Mouse (Mus musculus) forebrain, embryonic 15.5 days (tissue): Measurements from ENCODE around the gene Mfsd11. TPM values are rescaled to one million over a fixed set of nuclear protein-coding genes. Genes with fewer than 3 reads are reported as not detected.
A peak's percentile ranks its signal among the peaks of the same experiment; 100 is the strongest.
"Not testable (repeated sequence)": the region's sequence is repeated elsewhere in the genome, so short reads cannot be mapped to it uniquely, and the experiment has no call there.

ENCODE experiments used
- ATAC-seq: fragments of 200-750 bp; cut with Nextera tagmentation; replicated peaks from 2 replicates; pipeline ENCODE4 v1.8.0; 2017; ENCODE audit warnings: mild to moderate bottlenecking, moderate TSS enrichment, moderate library complexity
- H3K27ac ChIP-seq: fragments of 300-500 bp; sonication (generic); replicated peaks from 2 replicates; pipeline ENCODE4 v1.5.1; 2015; ENCODE audit warnings: mild to moderate bottlenecking, inconsistent platforms
- H3K27me3 ChIP-seq: fragments of 300-500 bp; sonication (generic); 2 replicates; pipeline ENCODE4 v1.6.1; 2015; ENCODE audit warnings: inconsistent platforms
- H3K36me3 ChIP-seq: fragments of 300-500 bp; sonication (generic); 2 replicates; pipeline ENCODE4 v1.6.1; 2015; ENCODE audit warnings: mild to moderate bottlenecking, inconsistent platforms
- H3K4me1 ChIP-seq: fragments of 300-500 bp; sonication (generic); 2 replicates; pipeline ENCODE4 v1.6.1; 2015; ENCODE audit warnings: inconsistent platforms
- H3K4me2 ChIP-seq: fragments of 300-500 bp; sonication (generic); replicated peaks from 2 replicates; pipeline ENCODE4 v1.6.1; 2015; ENCODE audit warnings: mild to moderate bottlenecking, inconsistent platforms
- H3K4me3 ChIP-seq: fragments of 300-500 bp; sonication (generic); 2 replicates; pipeline ENCODE4 v1.5.1; 2015; ENCODE audit warnings: mild to moderate bottlenecking, inconsistent platforms
- H3K9ac ChIP-seq: fragments of 300-500 bp; sonication (generic); replicated peaks from 2 replicates; pipeline ENCODE4 v1.6.1; 2015; ENCODE audit warnings: mild to moderate bottlenecking, inconsistent platforms
- H3K9me3 ChIP-seq: fragments of 300-500 bp; sonication (generic); 2 replicates; pipeline ENCODE4 v1.6.1; 2016; ENCODE audit warnings: inconsistent platforms
- WGBS: fragments of 180-500 bp; shearing (Covaris S2); methylation state at CpG from one replicate; pipeline ENCODE4 v1.1.7; 2015; ENCODE audit warnings: mixed read lengths; 5-methylcytosine and 5-hydroxymethylcytosine counted together
- polyA plus RNA-seq: library from polyadenylated mRNA; unstranded; fragments of >200 nt; fragmentation: Nextera tagmentation; extraction: Ambion mirVana; gene quantifications from 2 replicates; pipeline ENCODE4 v1.2.1, GENCODE M21; 2015

Gene Mfsd11
- polyA plus RNA-seq, 1 experiment from 2014 or later, result 54.9 TPM

- peak; percentile 70 for ATAC-seq
- H3K27ac ChIP-seq, result peak overlapping the region; percentile 96
- H3K4me1 ChIP-seq, result peaks cover 57% of the 10 kb centered on the region
- peak overlapping the region; percentile 79 for H3K4me2 ChIP-seq
- H3K4me3 ChIP-seq, result peak overlapping the region; percentile 93
- H3K9me3 ChIP-seq, result no peaks in the 10 kb centered on the region
- H3K36me3 ChIP-seq, result peaks cover 35% of the 10 kb centered on the region
- H3K27me3 ChIP-seq, result no peaks in the 10 kb centered on the region
- peak overlapping the region; percentile 87 for H3K9ac ChIP-seq
- WGBS, result under 1% methylated on average over 73 of the region's 73 CpGs
Measured at GRCm38 (mm10) chr11:116842531-116843260, 9.5 kb upstream of the Mfsd11 start.

GRCm38 (mm10) chr11:116843261-116844233 lies 8.7 kb upstream of the Mfsd11 start, which contains the start of the genes Mettl23 and Jmjd6:
Gene Mettl23 (plus strand): TSS chr11:116843278.
Gene Jmjd6 (minus strand): TSS chr11:116843449.
- peak; percentile 97 for ATAC-seq
- H3K4me1 ChIP-seq, result peaks cover 59% of the 10 kb centered on the region

GRCm38 (mm10) chr11:116846593-116847181 lies 5.6 kb upstream of the Mfsd11 start:
- ATAC-seq, result no peak
- H3K36me3 ChIP-seq, result peaks cover 30% of the 10 kb centered on the region
- 70% methylated on average over 4 of the region's 4 CpGs for WGBS
- H3K27me3 ChIP-seq, result no peaks in the 10 kb centered on the region
- no peaks in the 10 kb centered on the region for H3K9me3 ChIP-seq
- peaks cover 59% of the 10 kb centered on the region for H3K4me1 ChIP-seq
- no peak overlapping the region for H3K9ac ChIP-seq
- H3K4me2 ChIP-seq, result no peak overlapping the region
- H3K4me3 ChIP-seq, result no peak overlapping the region
- peak overlapping the region; percentile 32; the same call in 1 of the 2 replicates for H3K27ac ChIP-seq

More at GRCm38 (mm10) chr11:116843261-116844233, 8.7 kb upstream of the Mfsd11 start, which contains the start of the genes Mettl23 and Jmjd6:
- WGBS, result under 1% methylated on average over 72 of the region's 72 CpGs
- Histone ChIP-seq H3K27me3 (no peaks in the 10 kb centered on the region), H3K9me3 (no peaks in the 10 kb centered on the region), H3K36me3 (peaks cover 35% of the 10 kb centered on the region), H3K27ac (peak within 1 kb of the TSS; percentile 96), H3K9ac (peak within 1 kb of the TSS; percentile 87), H3K4me3 (peak within 1 kb of the TSS; percentile 93), H3K4me2 (peak within 1 kb of the TSS; percentile 79)

GRCm38 (mm10) chr11:116847187-116848085 lies 4.8 kb upstream of the Mfsd11 start:
- no peak for ATAC-seq

GRCm38 (mm10) chr11:116848086-116848876 lies 4.0 kb upstream of the Mfsd11 start:
- Histone ChIP-seq H3K9ac (no peak overlapping the region), H3K4me1 (peaks cover 51% of the 10 kb centered on the region), H3K9me3 (no peaks in the 10 kb centered on the region), H3K4me2 (no peak overlapping the region), H3K36me3 (peaks cover 30% of the 10 kb centered on the region), H3K27me3 (no peaks in the 10 kb centered on the region), H3K27ac (0 out of 2 replicates have a peak overlapping the region, but pooled peaks have one; percentile 3), H3K4me3 (no peak overlapping the region)
- WGBS, result 89% methylated on average over 5 of the region's 5 CpGs
- ATAC-seq, result no peak

More at GRCm38 (mm10) chr11:116847187-116848085, 4.8 kb upstream of the Mfsd11 start:
- 86% methylated on average over 3 of the region's 3 CpGs for WGBS
- Histone ChIP-seq H3K4me3 (no peak overlapping the region), H3K4me2 (no peak overlapping the region), H3K4me1 (peaks cover 52% of the 10 kb centered on the region), H3K9me3 (no peaks in the 10 kb centered on the region), H3K27me3 (no peaks in the 10 kb centered on the region), H3K9ac (no peak overlapping the region), H3K27ac (no peak overlapping the region), H3K36me3 (peaks cover 30% of the 10 kb centered on the region)

- not testable (repeated sequence) for H3K9ac ChIP-seq, H3K4me2 ChIP-seq, H3K4me3 ChIP-seq, H3K27me3 ChIP-seq, ATAC-seq, H3K9me3 ChIP-seq
- H3K36me3 ChIP-seq, result peaks cover 30% of the 10 kb centered on the region
- H3K27ac ChIP-seq, result 0 out of 2 replicates have a peak overlapping the region, but pooled peaks have one; percentile 3
- 73% methylated on average over 2 of the region's 2 CpGs for WGBS
- H3K4me1 ChIP-seq, result peaks cover 49% of the 10 kb centered on the region
Measured at GRCm38 (mm10) chr11:116848877-116849178, 3.4 kb upstream of the Mfsd11 start.

- Histone ChIP-seq H3K4me2 (no peak overlapping the region), H3K9me3 (no peaks in the 10 kb centered on the region)
Measured at GRCm38 (mm10) chr11:116849587-116849986, 2.7 kb upstream of the Mfsd11 start.

GRCm38 (mm10) chr11:116850085-116850484 lies 2.2 kb upstream of the Mfsd11 start:
- H3K4me3 ChIP-seq, result peak overlapping the region; percentile 90
- ATAC-seq, result no peak
- H3K4me1 ChIP-seq, result peaks cover 50% of the 10 kb centered on the region
- H3K9ac ChIP-seq, result no peak overlapping the region
- WGBS, result 47% methylated on average over 4 of the region's 4 CpGs
- H3K9me3 ChIP-seq, result no peaks in the 10 kb centered on the region
- peaks cover 30% of the 10 kb centered on the region for H3K36me3 ChIP-seq
- peak overlapping the region; percentile 84 for H3K4me2 ChIP-seq
- H3K27me3 ChIP-seq, result no peaks in the 10 kb centered on the region
- no peak overlapping the region for H3K27ac ChIP-seq

More at GRCm38 (mm10) chr11:116849587-116849986, 2.7 kb upstream of the Mfsd11 start:
- Histone ChIP-seq H3K27ac (no peak overlapping the region), H3K27me3 (no peaks in the 10 kb centered on the region), H3K36me3 (peaks cover 30% of the 10 kb centered on the region), H3K9ac (no peak overlapping the region), H3K4me1 (peaks cover 49% of the 10 kb centered on the region), H3K4me3 (no peak overlapping the region)
- no peak for ATAC-seq

- Histone ChIP-seq H3K4me1 (peaks cover 52% of the 10 kb centered on the region), H3K36me3 (peaks cover 30% of the 10 kb centered on the region)
- 25% methylated on average over 6 of the region's 6 CpGs for WGBS
Measured at GRCm38 (mm10) chr11:116850833-116851477, 1.3 kb upstream of the Mfsd11 start.

More at GRCm38 (mm10) chr11:116850833-116851477, 1.3 kb upstream of the Mfsd11 start:
- Histone ChIP-seq H3K27me3 (no peaks in the 10 kb centered on the region), H3K4me3 (peak overlapping the region; percentile 90), H3K27ac (no peak overlapping the region), H3K9me3 (no peaks in the 10 kb centered on the region), H3K9ac (peak overlapping the region; percentile 84), H3K4me2 (peak overlapping the region; percentile 84)
- ATAC-seq, result no peak
